Mouse (Mus musculus): ENCODE results near the gene Dapl1.

Dapl1 gene

GRCm38 (mm10) chr2:59484438-59484837 lies at the start of gene Dapl1:
Gene Dapl1, plus strand, starts transcription at chr2:59484653.
- peak; percentile 35 for DNase-seq

GRCm38 (mm10) chr2:59434820-59435219 lies 49.6 kb upstream of the Dapl1 start:
- DNase-seq, result no peak

- peak; percentile 70 for DNase-seq
Measured at GRCm38 (mm10) chr2:59437684-59438393, 46.6 kb upstream of the Dapl1 start.

GRCm38 (mm10) chr2:59438479-59438935 lies 45.9 kb upstream of the Dapl1 start:
- DNase-seq, result peak; percentile 67

GRCm38 (mm10) chr2:59439824-59440223 lies 44.6 kb upstream of the Dapl1 start:
- DNase-seq, result no peak

- DNase-seq, result peak; percentile 65
Measured at GRCm38 (mm10) chr2:59440481-59440880, 44.0 kb upstream of the Dapl1 start.

- no peak for DNase-seq
Measured at GRCm38 (mm10) chr2:59441681-59442080, 42.8 kb upstream of the Dapl1 start.

- peak; percentile 90 for DNase-seq
Measured at GRCm38 (mm10) chr2:59446671-59447070, 37.8 kb upstream of the Dapl1 start.

- DNase-seq, result no peak
Measured at GRCm38 (mm10) chr2:59447712-59448111, 36.7 kb upstream of the Dapl1 start.

GRCm38 (mm10) chr2:59448516-59448915 lies 35.9 kb upstream of the Dapl1 start:
- no peak for DNase-seq

- no peak for DNase-seq
Measured at GRCm38 (mm10) chr2:59448921-59449320, 35.5 kb upstream of the Dapl1 start.

- no peak for DNase-seq
Measured at GRCm38 (mm10) chr2:59451675-59452074, 32.8 kb upstream of the Dapl1 start.

GRCm38 (mm10) chr2:59452102-59452501 lies 32.4 kb upstream of the Dapl1 start:
- DNase-seq, result no peak

GRCm38 (mm10) chr2:59462086-59462485 lies 22.4 kb upstream of the Dapl1 start:
- DNase-seq, result no peak

- DNase-seq, result peak; percentile 74
Measured at GRCm38 (mm10) chr2:59463428-59464182, 20.8 kb upstream of the Dapl1 start.

GRCm38 (mm10) chr2:59465671-59466070 lies 18.8 kb upstream of the Dapl1 start:
- DNase-seq, result no peak

GRCm38 (mm10) chr2:59466358-59466757 lies 18.1 kb upstream of the Dapl1 start:
- DNase-seq, result no peak

GRCm38 (mm10) chr2:59467085-59467484 lies 17.4 kb upstream of the Dapl1 start:
- no peak for DNase-seq

GRCm38 (mm10) chr2:59467976-59468375 lies 16.5 kb upstream of the Dapl1 start:
- no peak for DNase-seq

- no peak for DNase-seq
Measured at GRCm38 (mm10) chr2:59469590-59470245, 14.7 kb upstream of the Dapl1 start.

GRCm38 (mm10) chr2:59470326-59471031 lies 14.0 kb upstream of the Dapl1 start:
- DNase-seq, result no peak

GRCm38 (mm10) chr2:59471051-59471948 lies 13.2 kb upstream of the Dapl1 start:
- no peak for DNase-seq
